Mouse (Mus musculus) lung, postnatal 0 days (tissue): ENCODE data around the gene Dscaml1. TPM values are rescaled to one million over a fixed set of nuclear protein-coding genes. Genes with fewer than 3 reads are reported as not detected.

Experiments
- ATAC-seq: fragments of 200-750 bp; cut with Nextera tagmentation; 2 replicates; pipeline ENCODE4 v1.8.0; 2017; ENCODE audit warnings: moderate library complexity
- DNase-seq: peaks from one replicate; pipeline ENCODE4 v3.0.0-alpha.2; 2016; ENCODE audit warnings: low spot score
- H3K27ac ChIP-seq: fragments of 300-500 bp; sonication (generic); 2 replicates; pipeline ENCODE4 v1.5.1; 2014; ENCODE audit warnings: antibody characterized with exemption, mild to moderate bottlenecking, low read length, mixed read lengths
- H3K27me3 ChIP-seq: fragments of 300-500 bp; sonication (generic); replicated peaks from 2 replicates; pipeline ENCODE4 v1.6.1; 2014; ENCODE audit warnings: low read length, mixed read lengths; ENCODE audit not compliant: insufficient read depth
- H3K36me3 ChIP-seq: fragments of 300-500 bp; sonication (generic); 2 replicates; pipeline ENCODE4 v1.6.1; 2014; ENCODE audit warnings: low read length, mixed read lengths; ENCODE audit not compliant: insufficient read depth
- H3K4me1 ChIP-seq: fragments of 300-500 bp; sonication (generic); 2 replicates; pipeline ENCODE4 v1.6.1; 2014; ENCODE audit warnings: antibody characterized with exemption, low read depth, low read length, mixed read lengths; ENCODE audit not compliant: insufficient read depth
- H3K4me2 ChIP-seq: fragments of 300-500 bp; sonication (generic); replicated peaks from 2 replicates; pipeline ENCODE4 v1.6.1; 2014; ENCODE audit warnings: low read depth, mild to moderate bottlenecking, low read length, moderate library complexity, mixed read lengths
- H3K4me3 ChIP-seq: fragments of 300-500 bp; sonication (generic); 2 replicates; pipeline ENCODE4 v1.5.1; 2014; ENCODE audit warnings: low read depth, low read length
- H3K9ac ChIP-seq: fragments of 300-500 bp; sonication (generic); replicated peaks from 2 replicates; pipeline ENCODE4 v1.6.1; 2014; ENCODE audit warnings: low read depth, mild to moderate bottlenecking
- H3K9me3 ChIP-seq: fragments of 300-500 bp; sonication (generic); 2 replicates; pipeline ENCODE4 v1.6.1; 2016; ENCODE audit warnings: low read length, mixed read lengths
- CTCF ChIP-seq: IDR thresholded peaks from 2 replicates; pipeline ENCODE4 v1.5.1; 2016; ENCODE audit warnings: antibody characterized with exemption, mild to moderate bottlenecking
- EP300 ChIP-seq: IDR thresholded peaks from 2 replicates; pipeline ENCODE4 v1.6.1; 2016; ENCODE audit warnings: antibody characterized with exemption, mild to moderate bottlenecking, control low read depth
- WGBS: fragments of 180-500 bp; shearing (Covaris S2); extraction: QIAGEN DNeasy Blood & Tissue Kit; methylation state at CpG from one replicate; pipeline ENCODE4 v1.1.7; 2014; 5-methylcytosine and 5-hydroxymethylcytosine counted together
- polyA plus RNA-seq: library from polyadenylated mRNA; unstranded; fragments of >200 nt; fragmentation: Nextera tagmentation; extraction: Ambion mirVana; gene quantifications from 2 replicates; pipeline ENCODE4 v1.2.1, GENCODE M21; 2015

The Dscaml1 gene
- polyA plus RNA-seq, 1 experiment from 2014 or later: 0.16 TPM

- 22% methylated on average over 2 of the region's 2 CpGs for WGBS
- ATAC-seq (no peak), DNase-seq (no peak)
- H3K36me3 ChIP-seq: no peaks in the 10 kb centered on the region
- no peaks in the 10 kb centered on the region for H3K9me3 ChIP-seq
- no peak overlapping the region for H3K27ac ChIP-seq
- no peaks in the 10 kb centered on the region for H3K27me3 ChIP-seq
- no peak overlapping the region for H3K4me2 ChIP-seq
- H3K4me3 ChIP-seq: no peak overlapping the region
- no peak overlapping the region for H3K9ac ChIP-seq
- TF ChIP-seq EP300 (no peak), CTCF (no peak)
- H3K4me1 ChIP-seq: no peaks in the 10 kb centered on the region
These were observed 267.8 kb downstream of the Dscaml1 start for GRCm38 (mm10) chr9:45694256-45694655.

- Histone ChIP-seq H3K9me3 (no peaks in the 10 kb centered on the region), H3K4me3 (no peak overlapping the region), H3K4me1 (no peaks in the 10 kb centered on the region), H3K27me3 (no peaks in the 10 kb centered on the region), H3K27ac (no peak overlapping the region), H3K4me2 (no peak overlapping the region), H3K9ac (no peak overlapping the region), H3K36me3 (no peaks in the 10 kb centered on the region)
- 74% methylated on average over 10 of the region's 10 CpGs for WGBS
- no peak for TF ChIP-seq CTCF
- TF ChIP-seq EP300: no peak
- DNase-seq (no peak), ATAC-seq (no peak)
These were observed 272.7 kb downstream of the Dscaml1 start for GRCm38 (mm10) chr9:45699171-45699570.

GRCm38 (mm10) chr9:45703236-45703635 is 276.8 kb downstream of the Dscaml1 start:
- Histone ChIP-seq H3K27me3 (no peaks in the 10 kb centered on the region), H3K27ac (no peak overlapping the region), H3K9ac (no peak overlapping the region), H3K4me1 (no peaks in the 10 kb centered on the region), H3K4me3 (no peak overlapping the region), H3K4me2 (no peak overlapping the region), H3K36me3 (no peaks in the 10 kb centered on the region), H3K9me3 (no peaks in the 10 kb centered on the region)
- whole genome bisulfite sequencing: 87% methylated on average over 3 of the region's 3 CpGs
- TF ChIP-seq EP300 (no peak), CTCF (no peak)
- no peak for DNase-seq
- ATAC-seq: no peak

- H3K4me2 ChIP-seq: no peak overlapping the region
- no peak overlapping the region for H3K27ac ChIP-seq
- no peak overlapping the region for H3K4me3 ChIP-seq
- WGBS: 63% methylated on average over 3 of the region's 3 CpGs
- H3K9ac ChIP-seq: no peak overlapping the region
- H3K36me3 ChIP-seq: no peaks in the 10 kb centered on the region
- H3K9me3 ChIP-seq: no peaks in the 10 kb centered on the region
- TF ChIP-seq CTCF (no peak), EP300 (no peak)
- DNase-seq: no peak
- H3K27me3 ChIP-seq: no peaks in the 10 kb centered on the region
- no peaks in the 10 kb centered on the region for H3K4me1 ChIP-seq
- no peak for ATAC-seq
These were observed 278.0 kb downstream of the Dscaml1 start for GRCm38 (mm10) chr9:45704441-45704840.

- ATAC-seq (no peak), DNase-seq (peak; percentile 17)
- Histone ChIP-seq H3K4me3 (no peak overlapping the region), H3K9ac (no peak overlapping the region), H3K4me2 (no peak overlapping the region), H3K27ac (no peak overlapping the region), H3K36me3 (no peaks in the 10 kb centered on the region), H3K4me1 (no peaks in the 10 kb centered on the region), H3K27me3 (no peaks in the 10 kb centered on the region), H3K9me3 (no peaks in the 10 kb centered on the region)
- TF ChIP-seq CTCF: no peak
- TF ChIP-seq EP300: no peak
- 54% methylated on average over 11 of the region's 11 CpGs for WGBS
These were observed 283.9 kb downstream of the Dscaml1 start for GRCm38 (mm10) chr9:45710300-45710699.

- no peaks in the 10 kb centered on the region for H3K27me3 ChIP-seq
- no peak overlapping the region for H3K4me2 ChIP-seq
- ATAC-seq (no peak), DNase-seq (no peak)
- WGBS: 60% methylated on average over 3 of the region's 3 CpGs
- TF ChIP-seq EP300 (no peak), CTCF (no peak)
- no peak overlapping the region for H3K27ac ChIP-seq
- H3K36me3 ChIP-seq: no peaks in the 10 kb centered on the region
- H3K4me1 ChIP-seq: no peaks in the 10 kb centered on the region
- H3K4me3 ChIP-seq: no peak overlapping the region
- no peak overlapping the region for H3K9ac ChIP-seq
- H3K9me3 ChIP-seq: no peaks in the 10 kb centered on the region
These were observed 289.0 kb downstream of the Dscaml1 start for GRCm38 (mm10) chr9:45715387-45715786.

- DNase-seq (no peak), ATAC-seq (no peak)
- H3K4me2 ChIP-seq: no peak overlapping the region
- no peak overlapping the region for H3K9ac ChIP-seq
- 74% methylated on average over 7 of the region's 7 CpGs for WGBS
- no peak overlapping the region for H3K4me3 ChIP-seq
- H3K36me3 ChIP-seq: no peaks in the 10 kb centered on the region
- H3K27ac ChIP-seq: no peak overlapping the region
- no peaks in the 10 kb centered on the region for H3K9me3 ChIP-seq
- no peak for TF ChIP-seq CTCF
- TF ChIP-seq EP300: no peak
- H3K4me1 ChIP-seq: no peaks in the 10 kb centered on the region
- no peaks in the 10 kb centered on the region for H3K27me3 ChIP-seq
These were observed 293.6 kb downstream of the Dscaml1 start for GRCm38 (mm10) chr9:45719997-45720396.
